Mouse (Mus musculus) left cerebral cortex, postnatal 25 days (tissue): ENCODE measurements around the gene Psme2b. TPM values are rescaled to one million over a fixed set of nuclear protein-coding genes. Genes with fewer than 3 reads are reported as not detected.
"Not testable (repeated sequence)": the region's sequence is repeated elsewhere in the genome, so short reads cannot be mapped to it uniquely, and the experiment has no call there.

ENCODE experiments used
- DNase-seq, 2 experiments: peaks; one replicate each; pipeline ENCODE4 v3.0.0; 2022; ENCODE audit warnings: low spot score in 2 of 2, mixed read lengths in 1 of 2
- intact Hi-C: fragments of 180-260 bp; cut with DNase I; formaldehyde crosslinking; loops from one replicate; pipeline ENCODE4 v1.15.1; 2025
- total RNA-seq, 2 experiments: library from RNA; stranded (reverse); gene quantifications; 2 replicates each; pipeline ENCODE4 v1.2.3; 2021

Gene Psme2b
- total RNA-seq, 2 experiments from 2014 or later: 0.48 to 0.69 TPM

GRCm38 (mm10) chr11:48908459-48908858, 37.5 kb downstream of the Psme2b start:
- no peak for DNase-seq
- intact Hi-C loops: no loop called here

- intact Hi-C loops: no loop called here
- DNase-seq: no peak
Measured at GRCm38 (mm10) chr11:48902021-48902420, 44.0 kb downstream of the Psme2b start, which contains the start of gene Gm5431. TSS of gene Gm5431 (minus strand) at chr11:48902214.

GRCm38 (mm10) chr11:48901567-48901930, 44.4 kb downstream of the Psme2b start:
- intact Hi-C loops: not testable (repeated sequence)

DNA sequence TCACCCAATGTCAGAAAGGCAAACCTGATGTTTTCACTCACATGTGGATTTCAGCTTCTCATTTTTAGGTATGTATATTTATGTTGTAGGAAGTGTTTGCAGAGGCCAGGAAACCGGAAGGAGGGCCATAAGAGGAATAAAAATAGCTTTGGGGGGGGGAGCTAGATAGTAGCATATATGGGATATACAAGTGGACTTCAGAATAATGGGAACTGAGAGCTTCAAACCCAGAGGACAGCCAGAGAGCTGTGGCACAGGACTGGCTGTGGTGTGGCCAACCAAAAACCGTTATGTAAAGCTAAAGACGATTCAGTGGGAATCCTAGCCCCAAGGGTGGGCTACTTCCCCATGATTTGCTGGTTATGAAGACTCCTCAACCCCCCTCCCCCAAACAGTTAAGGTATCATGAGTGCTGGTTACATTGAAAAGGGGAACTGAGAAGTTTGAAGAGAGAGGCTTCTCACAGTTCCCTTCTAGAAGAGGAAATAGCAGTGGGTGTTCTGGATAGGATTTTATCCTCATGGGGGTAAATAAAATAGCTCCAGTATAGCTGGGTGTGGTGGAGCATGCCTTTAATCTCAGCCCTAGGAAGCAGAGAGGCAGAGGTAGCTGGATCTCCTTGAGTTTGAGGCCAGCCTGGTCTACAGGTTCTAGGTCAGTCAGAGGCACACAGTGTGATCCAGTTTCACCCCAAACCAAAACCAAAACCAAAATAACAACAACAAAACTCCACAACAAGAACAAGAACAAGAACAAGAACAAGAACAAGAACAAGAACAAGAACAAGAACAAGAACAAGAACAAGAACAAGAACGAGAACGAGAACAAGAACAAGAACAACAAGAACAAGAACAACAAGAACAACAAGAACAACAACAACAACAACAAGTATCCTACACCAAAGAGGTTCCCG, 45.1 kb downstream of the Psme2b start:
- DNase-seq, intact Hi-C loops: not testable (repeated sequence)

More at GRCm38 (mm10) chr11:48901567-48901930, 44.4 kb downstream of the Psme2b start:
- not testable (repeated sequence) for DNase-seq

- intact Hi-C loops: no loop called here
- DNase-seq: no peak
Measured at GRCm38 (mm10) chr11:48898812-48899431, 47.1 kb downstream of the Psme2b start.

Other genes with a start within 250 kb of the Psme2b start
- gene Rack1, start 145.9 kb downstream of the Psme2b start, total RNA-seq: 100 to 1,000 TPM; 223 to 235 TPM
- 10 to 100 TPM; 62.6 to 67.1 TPM for gene Trim41, start 128.8 kb downstream of the Psme2b start, total RNA-seq
- gene Trim7, start 120.0 kb downstream of the Psme2b start, total RNA-seq: 1 to 10 TPM; 1.4 to 2.2 TPM
- gene Gm12184, start 119.5 kb downstream of the Psme2b start, total RNA-seq: 1 to 10 TPM in 1 of 2 experiments, under 1 TPM in 1; 0.99 to 1.5 TPM
- gene Irgm1, start 74.5 kb downstream of the Psme2b start, total RNA-seq: 1 to 10 TPM; 4.6 to 5.0 TPM
- under 1 TPM; 0.34 to 0.39 TPM for gene Gm5431, start 44.0 kb downstream of the Psme2b start, total RNA-seq
- gene Olfr56, start 32.7 kb upstream of the Psme2b start, total RNA-seq: not detected
- gene 9930111J21Rik1, start 33.2 kb upstream of the Psme2b start, total RNA-seq: under 1 TPM; 0.73 to 0.82 TPM
- gene Gm12185, start 46.0 kb upstream of the Psme2b start, total RNA-seq: under 1 TPM; 0.09 to 0.11 TPM
- gene Tgtp1, start 48.0 kb upstream of the Psme2b start, total RNA-seq: under 1 TPM in 1 of 2 experiments, not detected in 1; 0.50 TPM
- 1 to 10 TPM in 1 of 2 experiments, under 1 TPM in 1; 0.89 to 1.4 TPM for gene 9930111J21Rik2, start 105.1 kb upstream of the Psme2b start, total RNA-seq
- gene Tgtp2, start 118.0 kb upstream of the Psme2b start, total RNA-seq: under 1 TPM in 1 of 2 experiments, not detected in 1; 0.21 TPM
- under 1 TPM; 0.34 to 0.78 TPM for gene Ifi47, start 130.4 kb upstream of the Psme2b start, total RNA-seq
- gene Olfr1396, start 168.7 kb upstream of the Psme2b start, total RNA-seq: not detected
- not detected for gene Olfr1395, start 196.1 kb upstream of the Psme2b start, total RNA-seq
- not detected for gene Olfr1394, start 208.2 kb upstream of the Psme2b start, total RNA-seq
- under 1 TPM in 1 of 2 experiments, not detected in 1; 0.07 TPM for gene Btnl9, start 241.0 kb upstream of the Psme2b start, total RNA-seq